Mouse (Mus musculus) forebrain, postnatal 0 days (tissue): ENCODE data around the gene 1700007K13Rik. TPM values are rescaled to one million over a fixed set of nuclear protein-coding genes. Genes with fewer than 3 reads are reported as not detected.

ENCODE experiments used
- ATAC-seq: fragments of 200-750 bp; cut with Nextera tagmentation; 2 replicates; pipeline ENCODE4 v1.8.0; 2017; ENCODE audit warnings: mild to moderate bottlenecking, moderate library complexity
- DNase-seq: peaks from one replicate; pipeline ENCODE4 v3.0.0-alpha.2; 2015
- H3K27ac ChIP-seq: fragments of 300-500 bp; sonication (generic); 2 replicates; pipeline ENCODE4 v1.5.1; 2014; ENCODE audit warnings: low read depth, mild to moderate bottlenecking, antibody characterized with exemption, low read length, moderate library complexity, mixed read lengths
- H3K27me3 ChIP-seq: fragments of 300-500 bp; sonication (generic); 2 replicates; pipeline ENCODE4 v1.6.1; 2014; ENCODE audit warnings: mild to moderate bottlenecking, low read length, mixed read lengths; ENCODE audit not compliant: insufficient read depth
- H3K36me3 ChIP-seq: fragments of 300-500 bp; sonication (generic); 2 replicates; pipeline ENCODE4 v1.6.1; 2014; ENCODE audit warnings: mild to moderate bottlenecking, moderate library complexity; ENCODE audit not compliant: insufficient read depth
- H3K4me1 ChIP-seq: fragments of 300-500 bp; sonication (generic); 2 replicates; pipeline ENCODE4 v1.6.1; 2014; ENCODE audit warnings: antibody characterized with exemption; ENCODE audit not compliant: insufficient read depth
- H3K4me2 ChIP-seq: fragments of 300-500 bp; sonication (generic); 2 replicates; pipeline ENCODE4 v1.6.1; 2014; ENCODE audit warnings: low read depth, mild to moderate bottlenecking, moderate library complexity
- H3K4me3 ChIP-seq: fragments of 300-500 bp; sonication (generic); 2 replicates; pipeline ENCODE4 v1.5.1; 2014; ENCODE audit warnings: low read depth, low read length, mixed read lengths
- H3K9ac ChIP-seq: fragments of 300-500 bp; sonication (generic); 2 replicates; pipeline ENCODE4 v1.6.1; 2014; ENCODE audit warnings: mild to moderate bottlenecking
- H3K9me3 ChIP-seq: fragments of 300-500 bp; sonication (generic); 2 replicates; pipeline ENCODE4 v1.6.1; 2016; ENCODE audit warnings: low read length
- CTCF ChIP-seq: sonication (generic); IDR thresholded peaks from 2 replicates; pipeline ENCODE4 v1.5.1; 2016; ENCODE audit warnings: antibody characterized with exemption, control low read depth, low read depth
- WGBS: fragments of 180-500 bp; shearing (Covaris S2); extraction: QIAGEN DNeasy Blood & Tissue Kit; methylation state at CpG from one replicate; pipeline ENCODE4 v1.1.7; 2014; 5-methylcytosine and 5-hydroxymethylcytosine counted together
- polyA plus RNA-seq: library from polyadenylated mRNA; unstranded; fragments of >200 nt; fragmentation: Nextera tagmentation; extraction: Ambion mirVana; gene quantifications from 2 replicates; pipeline ENCODE4 v1.2.1, GENCODE M21; 2015
- total RNA-seq: library from RNA; depleted of rRNA; stranded (reverse); fragments of >200 nt; gene quantifications from 2 replicates; pipeline ENCODE4 v1.2.3, GENCODE M21; 2014; rRNA removed

Gene 1700007K13Rik
- total and polyA plus RNA-seq, 2 experiments from 2014 or later = 5.4 to 8.5 TPM

GRCm38 (mm10) chr2:28416511-28416910 lies 49.6 kb downstream of the 1700007K13Rik start:
- H3K4me2 ChIP-seq = no peak overlapping the region
- no peak overlapping the region for H3K4me3 ChIP-seq
- H3K4me1 ChIP-seq = peaks cover 3% of the 10 kb centered on the region; the same call in 1 of the 2 replicates
- no peaks in the 10 kb centered on the region for H3K9me3 ChIP-seq
- TF ChIP-seq CTCF = no peak
- H3K36me3 ChIP-seq = no peaks in the 10 kb centered on the region
- H3K9ac ChIP-seq = no peak overlapping the region
- no peak for ATAC-seq
- H3K27ac ChIP-seq = no peak overlapping the region
- H3K27me3 ChIP-seq = no peaks in the 10 kb centered on the region
- WGBS = 94% methylated on average over 1 of the region's 1 CpGs
- DNase-seq = no peak

DNA sequence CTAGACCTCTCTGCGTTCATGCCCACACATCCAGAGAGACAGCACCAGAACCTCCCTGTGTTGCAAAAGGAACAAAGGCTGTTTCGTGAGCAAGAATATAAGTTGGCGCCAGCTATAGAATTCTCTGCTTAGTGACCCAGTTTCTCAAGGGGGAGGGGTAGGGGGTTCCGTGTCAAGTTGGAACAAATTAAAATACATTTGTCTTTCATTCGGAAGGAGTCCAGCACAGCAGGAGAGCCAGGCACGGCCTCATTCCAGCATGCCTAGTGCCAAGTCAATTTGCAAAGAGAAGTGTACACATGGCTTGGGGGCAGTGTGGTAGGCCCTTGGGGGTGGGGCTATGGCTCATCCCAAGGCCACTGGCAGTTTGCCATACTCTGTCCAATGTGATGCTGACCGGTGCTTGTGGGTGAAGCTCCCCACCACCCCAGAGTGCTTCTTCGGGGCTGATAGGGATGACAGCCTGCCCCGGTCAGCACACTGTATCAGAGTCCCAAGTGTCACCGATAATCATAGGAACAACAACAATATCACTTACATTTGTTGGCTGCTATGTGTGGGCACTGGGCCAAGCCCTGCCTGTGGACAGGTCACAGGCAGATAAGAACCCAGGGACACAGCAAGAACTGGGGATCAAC lies 50.6 kb downstream of the 1700007K13Rik start:
- Histone ChIP-seq H3K9me3 (no peaks in the 10 kb centered on the region), H3K4me2 (no peak overlapping the region), H3K9ac (peak overlapping the region; percentile 10; the same call in 1 of the 2 replicates), H3K27me3 (no peaks in the 10 kb centered on the region), H3K36me3 (no peaks in the 10 kb centered on the region), H3K4me3 (no peak overlapping the region), H3K4me1 (peaks cover 3% of the 10 kb centered on the region; the same call in 1 of the 2 replicates), H3K27ac (no peak overlapping the region)
- DNase-seq (peak; percentile 54), ATAC-seq (no peak)
- 27% methylated on average over 10 of the region's 10 CpGs for WGBS
- TF ChIP-seq CTCF = no peak

DNA sequence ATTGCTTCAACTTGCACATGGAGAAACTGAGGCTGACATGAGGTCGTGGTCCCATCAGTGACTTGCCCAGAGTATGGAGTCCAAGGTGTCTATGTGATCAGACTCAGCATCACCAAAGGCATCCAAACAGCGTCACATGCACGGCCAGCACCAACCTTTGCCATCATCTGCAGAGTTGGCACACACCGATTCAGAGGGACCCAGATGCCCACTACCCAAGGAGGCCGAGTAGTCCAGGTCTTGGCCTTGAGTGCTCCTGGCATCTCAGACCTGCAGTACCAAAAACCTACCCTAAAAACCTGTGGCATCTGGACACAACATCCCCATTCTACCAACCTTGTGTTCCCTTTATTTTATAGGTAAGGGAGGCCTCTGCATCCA lies 51.4 kb downstream of the 1700007K13Rik start:
- Histone ChIP-seq H3K4me3 (no peak overlapping the region), H3K4me2 (no peak overlapping the region), H3K9me3 (no peaks in the 10 kb centered on the region), H3K27me3 (no peaks in the 10 kb centered on the region), H3K27ac (no peak overlapping the region), H3K9ac (no peak overlapping the region), H3K4me1 (peaks cover 3% of the 10 kb centered on the region; the same call in 1 of the 2 replicates), H3K36me3 (no peaks in the 10 kb centered on the region)
- TF ChIP-seq CTCF = no peak
- DNase-seq (no peak), ATAC-seq (no peak)
- WGBS = 90% methylated on average over 5 of the region's 5 CpGs

- Histone ChIP-seq H3K27me3 (no peaks in the 10 kb centered on the region), H3K27ac (no peak overlapping the region), H3K36me3 (no peaks in the 10 kb centered on the region), H3K4me1 (peaks cover 8% of the 10 kb centered on the region), H3K4me3 (no peak overlapping the region), H3K9ac (no peak overlapping the region), H3K9me3 (no peaks in the 10 kb centered on the region), H3K4me2 (no peak overlapping the region)
- WGBS = 85% methylated on average over 5 of the region's 5 CpGs
- ATAC-seq = no peak
- no peak for TF ChIP-seq CTCF
- no peak for DNase-seq
These were observed 51.9 kb downstream of the 1700007K13Rik start for GRCm38 (mm10) chr2:28414116-28414756.

GRCm38 (mm10) chr2:28412936-28413335 lies 53.2 kb downstream of the 1700007K13Rik start:
- 36% methylated on average over 6 of the region's 6 CpGs for WGBS
- 0 out of 2 replicates have a peak, but pooled peaks have one; percentile 23 for ATAC-seq
- Histone ChIP-seq H3K27me3 (no peaks in the 10 kb centered on the region), H3K27ac (no peak overlapping the region), H3K4me3 (no peak overlapping the region), H3K9ac (no peak overlapping the region), H3K9me3 (no peaks in the 10 kb centered on the region), H3K4me1 (peaks cover 12% of the 10 kb centered on the region), H3K4me2 (no peak overlapping the region), H3K36me3 (no peaks in the 10 kb centered on the region)
- no peak for TF ChIP-seq CTCF
- peak; percentile 48 for DNase-seq

Other genes with a start within 250 kb of the 1700007K13Rik start
- gene Ppp1r26, start 19.5 kb downstream of the 1700007K13Rik start, total RNA-seq = 35.6 and 60.8 TPM in 2 replicates
- 5.0 and 11.7 TPM in 2 replicates for gene Ppp1r26, start 19.5 kb downstream of the 1700007K13Rik start, polyA plus RNA-seq
- 25.4 and 33.4 TPM in 2 replicates for gene Mrps2, start 1.7 kb upstream of the 1700007K13Rik start, total RNA-seq
- gene Mrps2, start 1.7 kb upstream of the 1700007K13Rik start, polyA plus RNA-seq = 39.8 and 42.6 TPM in 2 replicates
- gene Gbgt1, start 30.6 kb upstream of the 1700007K13Rik start, total RNA-seq = 1.5 and 4.9 TPM in 2 replicates
- 0.47 and 0.54 TPM in 2 replicates for gene Gbgt1, start 30.6 kb upstream of the 1700007K13Rik start, polyA plus RNA-seq
- gene Gm10134, start 39.8 kb upstream of the 1700007K13Rik start, total RNA-seq = not detected in 2 replicates
- gene Gm10134, start 39.8 kb upstream of the 1700007K13Rik start, polyA plus RNA-seq = 1.8 and 2.3 TPM in 2 replicates
- gene Ralgds, start 46.8 kb upstream of the 1700007K13Rik start, total RNA-seq = 176 and 197 TPM in 2 replicates
- 65.3 and 76.8 TPM in 2 replicates for gene Ralgds, start 46.8 kb upstream of the 1700007K13Rik start, polyA plus RNA-seq
- not detected in 2 replicates for gene Cel, start 97.1 kb upstream of the 1700007K13Rik start, total RNA-seq
- gene Cel, start 97.1 kb upstream of the 1700007K13Rik start, polyA plus RNA-seq = not detected in 2 replicates
- gene Gtf3c5, start 117.4 kb upstream of the 1700007K13Rik start, total RNA-seq = 26.9 and 33.3 TPM in 2 replicates
- gene Gtf3c5, start 117.4 kb upstream of the 1700007K13Rik start, polyA plus RNA-seq = 20.0 and 32.7 TPM in 2 replicates
- gene Gfi1b, start 155.7 kb upstream of the 1700007K13Rik start, total RNA-seq = not detected in 2 replicates
- gene Gfi1b, start 155.7 kb upstream of the 1700007K13Rik start, polyA plus RNA-seq = not detected in 2 replicates
- 35.4 and 43.4 TPM in 2 replicates for gene Tsc1, start 174.9 kb upstream of the 1700007K13Rik start, total RNA-seq
- gene Tsc1, start 174.9 kb upstream of the 1700007K13Rik start, polyA plus RNA-seq = 7.7 and 16.8 TPM in 2 replicates
- not detected in 2 replicates for gene Spaca9, start 233.4 kb upstream of the 1700007K13Rik start, total RNA-seq
- gene Spaca9, start 233.4 kb upstream of the 1700007K13Rik start, polyA plus RNA-seq = 3.1 and 3.6 TPM in 2 replicates
- 1.1 and 1.7 TPM in 2 replicates for gene Ak8, start 233.8 kb upstream of the 1700007K13Rik start, total RNA-seq
- 3.4 and 5.2 TPM in 2 replicates for gene Ak8, start 233.8 kb upstream of the 1700007K13Rik start, polyA plus RNA-seq